Comparison of ENCODE assay signal across 21 mouse cellular contexts in the genomic region with DNA sequence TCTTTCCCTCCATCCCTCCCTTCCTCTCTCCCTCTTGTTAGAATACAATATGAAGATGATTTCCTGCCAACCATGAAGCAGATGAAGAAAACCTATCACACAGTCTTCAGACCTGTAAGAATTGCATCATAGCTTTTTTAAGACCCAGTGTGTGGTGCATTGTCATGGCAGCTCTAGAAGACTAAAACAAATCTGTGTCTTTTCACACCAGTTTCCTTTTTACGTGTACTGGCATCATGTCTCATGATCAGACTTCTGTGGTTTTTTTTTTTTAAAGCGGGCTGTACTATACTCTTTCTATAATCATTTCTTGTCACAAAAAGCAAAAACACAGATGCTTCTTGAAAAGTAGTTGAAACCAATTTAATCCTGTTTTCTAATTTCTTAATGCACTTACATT.
DNase-seq lines count a peak whose midpoint lies in the region; ATAC-seq and TF ChIP-seq lines count a peak whose summit lies in the region.
"Had no signal": no experiment of that assay in that cellular context is flagged by ENCODE, and none has a peak within 500 bp of the region (broad histone marks: within the 10 kb centered on the region; RNA-seq: fewer than 3 reads in every experiment).

No protein-coding gene starts in this region.

- 68% methylated on average over 2 of the region's 2 CpGs for WGBS in forebrain, postnatal 0 days
- WGBS in forebrain, embryonic 10.5 days = 85% methylated on average over 2 of the region's 2 CpGs
- 80% methylated on average over 2 of the region's 2 CpGs for WGBS in heart, embryonic 11.5 days (ENCODE audit: insufficient replicate concordance)

- H3K4me3 ChIP-seq in forebrain, postnatal 0 days (ENCODE audit: low read depth, low read length) = no peak overlapping the region
- H3K4me3 ChIP-seq in forebrain, embryonic 10.5 days = no peak overlapping the region
- H3K4me3 ChIP-seq in CH12.LX (replicated peaks in 1 of 3; ENCODE audit: low read depth in 2 of 3, low read length in 2 of 3, poor library complexity in 1 of 3) = no peak overlapping the region
- H3K4me3 ChIP-seq in heart, embryonic 11.5 days (ENCODE audit: low read depth, low read length) = no peak overlapping the region
- H3K4me3 ChIP-seq: embryonic facial prominence, embryonic 13.5 days; forebrain, embryonic 13.5 days; gastrocnemius, adult 2 months; heart, embryonic 13.5 days; hindbrain, embryonic 15.5 days had no signal

- dilution Hi-C loops in CH12.LX (cut with MboI; ENCODE audit: extremely low pct_ligation_motif_present, extremely low pct_unique_long_range_greater_than_20kb, low sequenced_read_pairs) = no loop called here

- no peaks in the 10 kb centered on the region for H3K4me1 ChIP-seq in forebrain, postnatal 0 days (ENCODE audit: insufficient read depth)
- H3K4me1 ChIP-seq in forebrain, embryonic 10.5 days = no peaks in the 10 kb centered on the region
- peaks cover 0 to 4% of the 10 kb centered on the region in 2 experiments; a peak in 1 of 4 replicates for H3K4me1 ChIP-seq in CH12.LX (ENCODE audit: control insufficient read depth in 1 of 2, insufficient read depth in 2 of 2)
- no peaks in the 10 kb centered on the region for H3K4me1 ChIP-seq in heart, embryonic 11.5 days (ENCODE audit: control insufficient read depth, insufficient read depth, low read length)
- H3K4me1 ChIP-seq: embryonic facial prominence, embryonic 13.5 days; forebrain, embryonic 13.5 days; heart, embryonic 13.5 days; hindbrain, embryonic 15.5 days had no signal

- H3K27me3 ChIP-seq in forebrain, postnatal 0 days (ENCODE audit: insufficient read depth, low read length) = no peaks in the 10 kb centered on the region
- no peaks in the 10 kb centered on the region for H3K27me3 ChIP-seq in forebrain, embryonic 10.5 days (ENCODE audit: poor library complexity, severe bottlenecking)
- no peaks in the 10 kb centered on the region for H3K27me3 ChIP-seq in CH12.LX (replicated peaks)
- H3K27me3 ChIP-seq in heart, embryonic 11.5 days (ENCODE audit: control insufficient read depth, insufficient read depth, low read length) = no peaks in the 10 kb centered on the region
- H3K27me3 ChIP-seq: embryonic facial prominence, embryonic 13.5 days; forebrain, embryonic 13.5 days; heart, embryonic 13.5 days; hindbrain, embryonic 15.5 days had no signal

- DNase-seq in forebrain, postnatal 0 days = peak; percentile 22
- no peak for DNase-seq in forebrain, embryonic 10.5 days (ENCODE audit: extremely low spot score, low spot score)
- DNase-seq in CH12.LX (ENCODE audit: extremely low read depth) = peak; percentile 12
- DNase-seq in induced T-regulatory cell, adult 2 months (ENCODE audit: low read depth) = peak; percentile 87
- peak; percentile 4 to 27 for DNase-seq in natural killer cell, adult 2 months (ENCODE audit: low spot score in 2 of 2)
- DNase-seq in kidney, postnatal 25 days = no peak
- DNase-seq: adrenal gland, adult 8-10 months; B cell, adult 2 months; cerebellum, adult 11-12 months; cerebellum, adult 9-10 months; cerebellum, postnatal 36 days; gastrocnemius, adult 2 months; gastrocnemius, postnatal 25 days; heart, postnatal 36 days; kidney, adult 18-20 months had no signal

- 0 out of 2 replicates have a peak, but pooled peaks have one; percentile 48 for ATAC-seq in forebrain, postnatal 0 days
- no peak for ATAC-seq in heart, embryonic 11.5 days (replicated peaks; ENCODE audit: insufficient number of reproducible peaks, low FRiP score, low TSS enrichment)
- no peak for ATAC-seq in megakaryocyte-erythroid progenitor cell, adult 5-6 weeks (replicated peaks; ENCODE audit: low FRiP score, low TSS enrichment, poor library complexity, severe bottlenecking)
- ATAC-seq: forebrain, embryonic 13.5 days had no signal

- TF ChIP-seq POLR2A in CH12.LX (IDR thresholded peaks at IDR 0.05; ENCODE audit: low read depth, low read length) = no peak

- TF ChIP-seq RAD21 in CH12.LX (IDR thresholded peaks at IDR 0.05; ENCODE audit: low read depth, low read length) = no peak

- in situ Hi-C loops in CH12.LX (cut with MboI; ENCODE audit: low pct_ligation_motif_present, low pct_unique_long_range_greater_than_20kb, low sequenced_read_pairs) = no loop called here

- H3K9me3 ChIP-seq in forebrain, postnatal 0 days (ENCODE audit: low read length) = no peaks in the 10 kb centered on the region
- H3K9me3 ChIP-seq in forebrain, embryonic 10.5 days = no peaks in the 10 kb centered on the region
- H3K9me3 ChIP-seq in CH12.LX (replicated peaks; ENCODE audit: low read length) = no peaks in the 10 kb centered on the region
- H3K9me3 ChIP-seq in heart, embryonic 11.5 days (replicated peaks; ENCODE audit: control insufficient read depth, low read length) = no peaks in the 10 kb centered on the region
- H3K9me3 ChIP-seq: embryonic facial prominence, embryonic 13.5 days; forebrain, embryonic 13.5 days; heart, embryonic 13.5 days; hindbrain, embryonic 15.5 days had no signal

- no peaks in the 10 kb centered on the region for H3K36me3 ChIP-seq in forebrain, postnatal 0 days (ENCODE audit: insufficient read depth)
- no peaks in the 10 kb centered on the region for H3K36me3 ChIP-seq in forebrain, embryonic 10.5 days (replicated peaks)
- no peaks in the 10 kb centered on the region for H3K36me3 ChIP-seq in CH12.LX (replicated peaks in 1 of 2; ENCODE audit: control insufficient read depth in 1 of 2, insufficient read depth in 1 of 2, low read length in 1 of 2)
- no peaks in the 10 kb centered on the region for H3K36me3 ChIP-seq in heart, embryonic 11.5 days (ENCODE audit: control insufficient read depth, insufficient read depth, low read length)
- H3K36me3 ChIP-seq: embryonic facial prominence, embryonic 13.5 days; heart, embryonic 13.5 days; hindbrain, embryonic 15.5 days had no signal

- no peak overlapping the region for H3K4me2 ChIP-seq in forebrain, postnatal 0 days (ENCODE audit: low read depth)
- H3K4me2 ChIP-seq in CH12.LX (ENCODE audit: insufficient read depth, low read depth, poor library complexity, severe bottlenecking) = no peak overlapping the region
- H3K4me2 ChIP-seq in heart, embryonic 11.5 days = no peak overlapping the region
- H3K4me2 ChIP-seq: embryonic facial prominence, embryonic 13.5 days; forebrain, embryonic 13.5 days; heart, embryonic 13.5 days; hindbrain, embryonic 15.5 days had no signal

- no peak overlapping the region for H3K27ac ChIP-seq in forebrain, postnatal 0 days (ENCODE audit: low read depth, low read length)
- no peak overlapping the region for H3K27ac ChIP-seq in forebrain, embryonic 10.5 days
- H3K27ac ChIP-seq in CH12.LX (ENCODE audit: insufficient read depth, low read depth) = no peak overlapping the region
- H3K27ac ChIP-seq in heart, embryonic 11.5 days (ENCODE audit: low read depth, low read length) = no peak overlapping the region
- H3K27ac ChIP-seq: embryonic facial prominence, embryonic 13.5 days; forebrain, embryonic 13.5 days; gastrocnemius, adult 2 months; heart, embryonic 13.5 days; hindbrain, embryonic 15.5 days had no signal

- TF ChIP-seq CTCF in forebrain, postnatal 0 days (IDR thresholded peaks at IDR 0.05; ENCODE audit: low read depth) = no peak
- no peak for TF ChIP-seq CTCF in CH12.LX (conservative IDR thresholded peaks at IDR 0.05 in 1 of 2, IDR thresholded peaks at IDR 0.05 in 1 of 2; ENCODE audit: low read depth in 2 of 2, low read length in 2 of 2)

- no peak overlapping the region for H3K9ac ChIP-seq in forebrain, postnatal 0 days
- no peak overlapping the region for H3K9ac ChIP-seq in CH12.LX (ENCODE audit: insufficient read depth, low read depth)
- no peak overlapping the region for H3K9ac ChIP-seq in heart, embryonic 11.5 days (ENCODE audit: low read depth, low read length)
- H3K9ac ChIP-seq: embryonic facial prominence, embryonic 13.5 days; forebrain, embryonic 13.5 days; heart, embryonic 13.5 days; hindbrain, embryonic 15.5 days had no signal

- no peaks in the 10 kb centered on the region for H3K79me2 ChIP-seq in CH12.LX (replicated peaks; ENCODE audit: control insufficient read depth, extremely low read depth, insufficient read depth, poor library complexity, severe bottlenecking)

- TF ChIP-seq EP300 in CH12.LX (IDR thresholded peaks at IDR 0.05; ENCODE audit: low read length) = no peak

TF ChIP-seq in CH12.LX, 34 proteins besides CTCF, POLR2A, EP300 and RAD21:
- TF ChIP-seq JUN (IDR thresholded peaks at IDR 0.05; ENCODE audit: insufficient read depth, low read depth, low read length) (peak; percentile 37; the same call in 1 of the 2 replicates), MAZ (IDR thresholded peaks at IDR 0.05; ENCODE audit: low read depth, low read length) (no peak), ETS1 (conservative IDR thresholded peaks at IDR 0.05; ENCODE audit: low read depth, low read length) (0 out of 2 replicates have a peak, but pooled peaks have one; percentile 9), IRF4 (IDR thresholded peaks at IDR 0.05; ENCODE audit: low read depth, low read length) (peak; percentile 62; the same call in 1 of the 2 replicates), MEF2A (IDR thresholded peaks at IDR 0.05; ENCODE audit: borderline replicate concordance, low read depth, low read length) (peak; percentile 55; the same call in 1 of the 2 replicates), MAX (IDR thresholded peaks at IDR 0.05; ENCODE audit: low read length) (no peak), BHLHE40 (IDR thresholded peaks at IDR 0.05; ENCODE audit: low read depth, low read length) (peak; percentile 64), ZNF384 (IDR thresholded peaks at IDR 0.05; ENCODE audit: low read depth, low read length) (peak; percentile 86), RCOR1 (conservative IDR thresholded peaks at IDR 0.05; ENCODE audit: low read depth, low read length) (no peak)

Comparison
In these comparisons a context has a peak if more than half of its experiments do, and no peak if none do; other contexts are left out.
1. DNase-seq: peak in forebrain, postnatal 0 days (single experiment), CH12.LX (single experiment), induced T-regulatory cell, adult 2 months (single experiment) and natural killer cell, adult 2 months (2 of 2); none in forebrain, embryonic 10.5 days (single experiment) and kidney, postnatal 25 days (0 of 2).